Mouse (Mus musculus) midbrain, embryonic 14.5 days (tissue): ENCODE measurements around the gene Gm36245. TPM values are rescaled to one million over a fixed set of nuclear protein-coding genes. Genes with fewer than 3 reads are reported as not detected.
"Not testable (repeated sequence)": the region's sequence is repeated elsewhere in the genome, so short reads cannot be mapped to it uniquely, and the experiment has no call there.

ENCODE experiments used
- ATAC-seq: fragments of 200-750 bp; cut with Nextera tagmentation; 2 replicates; pipeline ENCODE4 v1.8.0; 2017; ENCODE audit warnings: moderate number of reproducible peaks, moderate library complexity; ENCODE audit not compliant: low FRiP score, low TSS enrichment
- DNase-seq: peaks from one replicate; pipeline ENCODE4 v3.0.0-alpha.2; 2015
- H3K27ac ChIP-seq: fragments of 300-500 bp; sonication (generic); replicated peaks from 2 replicates; pipeline ENCODE4 v1.5.1; 2014; ENCODE audit warnings: mild to moderate bottlenecking, low read depth, low read length, moderate library complexity
- H3K27me3 ChIP-seq: fragments of 300-500 bp; sonication (generic); 2 replicates; pipeline ENCODE4 v1.6.1; 2014; ENCODE audit warnings: low read length, control low read depth, mixed read lengths; ENCODE audit not compliant: control insufficient read depth, insufficient read depth
- H3K36me3 ChIP-seq: fragments of 300-500 bp; sonication (generic); 2 replicates; pipeline ENCODE4 v1.6.1; 2014; ENCODE audit warnings: low read length, control low read depth; ENCODE audit not compliant: control insufficient read depth, insufficient read depth
- H3K4me1 ChIP-seq: fragments of 300-500 bp; sonication (generic); 2 replicates; pipeline ENCODE4 v1.6.1; 2014; ENCODE audit warnings: mild to moderate bottlenecking, antibody characterized with exemption, low read length, control low read depth; ENCODE audit not compliant: control insufficient read depth, insufficient read depth
- H3K4me2 ChIP-seq: fragments of 300-500 bp; sonication (generic); 2 replicates; pipeline ENCODE4 v1.6.1; 2014; ENCODE audit warnings: mild to moderate bottlenecking, low read length, moderate library complexity
- H3K4me3 ChIP-seq: fragments of 300-500 bp; sonication (generic); replicated peaks from 2 replicates; pipeline ENCODE4 v1.5.1; 2014; ENCODE audit warnings: low read depth, low read length
- H3K9ac ChIP-seq: fragments of 300-500 bp; sonication (generic); replicated peaks from 2 replicates; pipeline ENCODE4 v1.6.1; 2014; ENCODE audit warnings: mild to moderate bottlenecking, low read length, moderate library complexity
- H3K9me3 ChIP-seq: fragments of 300-500 bp; sonication (generic); 2 replicates; pipeline ENCODE4 v1.6.1; 2016; ENCODE audit warnings: low read length, control low read depth, mixed read lengths; ENCODE audit not compliant: control insufficient read depth
- polyA plus RNA-seq: library from polyadenylated mRNA; unstranded; fragments of >200 nt; fragmentation: Nextera tagmentation; extraction: Ambion mirVana; gene quantifications from 2 replicates; pipeline ENCODE4 v1.2.1, GENCODE M21; 2014

Gene Gm36245
- polyA plus RNA-seq, 1 experiment from 2014 or later: not detected

- H3K4me2 ChIP-seq, H3K4me1 ChIP-seq, H3K27me3 ChIP-seq, ATAC-seq, H3K4me3 ChIP-seq, H3K9ac ChIP-seq, DNase-seq, H3K36me3 ChIP-seq, H3K27ac ChIP-seq, H3K9me3 ChIP-seq: not testable (repeated sequence)
Observed at GRCm38 (mm10) chr15:77651143-77651542, 52.1 kb downstream of the Gm36245 start.

Other genes with a start within 250 kb of the Gm36245 start
- not detected in 2 replicates for gene Apol7a, start 200.1 kb upstream of the Gm36245 start, polyA plus RNA-seq
- gene Apol9a, start 188.1 kb upstream of the Gm36245 start, polyA plus RNA-seq: not detected in 2 replicates
- not detected in 2 replicates for gene Apol7b, start 151.8 kb upstream of the Gm36245 start, polyA plus RNA-seq
- not detected in 2 replicates for gene Apol10a, start 122.2 kb upstream of the Gm36245 start, polyA plus RNA-seq
- gene Apol11a, start 91.0 kb upstream of the Gm36245 start, polyA plus RNA-seq: not detected in 2 replicates
- not detected in 2 replicates for gene Apol7c, start 65.9 kb upstream of the Gm36245 start, polyA plus RNA-seq
- gene 1700025B11Rik, start 37.4 kb upstream of the Gm36245 start, polyA plus RNA-seq: not detected in 2 replicates
- gene Apol10b, start 3.1 kb upstream of the Gm36245 start, polyA plus RNA-seq: 0.20 TPM in 1 of 2 replicates, not detected in the other
- gene Apol11b, start 44.0 kb downstream of the Gm36245 start, polyA plus RNA-seq: not detected in 2 replicates
- gene Apol7e, start 99.6 kb downstream of the Gm36245 start, polyA plus RNA-seq: not detected in 2 replicates
- gene Apol9b, start 129.8 kb downstream of the Gm36245 start, polyA plus RNA-seq: not detected in 2 replicates
- 0.11 TPM in 2 replicates for gene Apol8, start 157.7 kb downstream of the Gm36245 start, polyA plus RNA-seq
- 7.3 and 14.8 TPM in 2 replicates for gene Myh9, start 242.9 kb downstream of the Gm36245 start, polyA plus RNA-seq